Mouse (Mus musculus) ES-E14 (cell line): ENCODE measurements around the gene Vash2.

Experiments
- CHD2 ChIP-seq: IDR thresholded peaks from 2 replicates; pipeline ENCODE4 v1.6.1; 2014; ENCODE audit warnings: mild to moderate bottlenecking, low read depth, low read length, inconsistent platforms
- MAFK ChIP-seq: IDR thresholded peaks from 2 replicates; pipeline ENCODE4 v1.6.1; 2014; ENCODE audit warnings: mild to moderate bottlenecking, low read depth, low read length, inconsistent platforms; ENCODE audit not compliant: insufficient read depth
- ZC3H11A ChIP-seq: IDR thresholded peaks from 2 replicates; pipeline ENCODE4 v1.6.1; 2012; ENCODE audit warnings: low read depth, mild to moderate bottlenecking, inconsistent platforms, low read length, borderline replicate concordance

- TF ChIP-seq CHD2 (no peak), MAFK (no peak), ZC3H11A (no peak)
Measured at GRCm38 (mm10) chr1:191021016-191021415, 41.9 kb upstream of the Vash2 start.
